Mouse (Mus musculus) lung, embryonic 15.5 days (tissue): ENCODE measurements around the gene Vsig8. TPM values are rescaled to one million over a fixed set of nuclear protein-coding genes. Genes with fewer than 3 reads are reported as not detected.

Experiments used
- ATAC-seq: fragments of 200-750 bp; cut with Nextera tagmentation; 2 replicates; pipeline ENCODE4 v1.8.0; 2017; ENCODE audit warnings: moderate number of reproducible peaks, borderline replicate concordance; ENCODE audit not compliant: low FRiP score, low TSS enrichment; ENCODE audit errors: extremely low read depth
- H3K27ac ChIP-seq: fragments of 300-500 bp; sonication (generic); 2 replicates; pipeline ENCODE4 v1.5.1; 2015; ENCODE audit warnings: moderate library complexity, mild to moderate bottlenecking, inconsistent platforms
- H3K27me3 ChIP-seq: fragments of 300-500 bp; sonication (generic); 2 replicates; pipeline ENCODE4 v1.6.1; 2015; ENCODE audit warnings: inconsistent platforms
- H3K36me3 ChIP-seq: fragments of 300-500 bp; sonication (generic); 2 replicates; pipeline ENCODE4 v1.6.1; 2015; ENCODE audit warnings: inconsistent platforms
- H3K4me1 ChIP-seq: fragments of 300-500 bp; sonication (generic); 2 replicates; pipeline ENCODE4 v1.6.1; 2015; ENCODE audit warnings: inconsistent platforms
- H3K4me2 ChIP-seq: fragments of 300-500 bp; sonication (generic); 2 replicates; pipeline ENCODE4 v1.6.1; 2015; ENCODE audit warnings: inconsistent platforms, mild to moderate bottlenecking, moderate library complexity
- H3K4me3 ChIP-seq: fragments of 300-500 bp; sonication (generic); 2 replicates; pipeline ENCODE4 v1.5.1; 2015; ENCODE audit warnings: mild to moderate bottlenecking, inconsistent platforms
- H3K9ac ChIP-seq: fragments of 300-500 bp; sonication (generic); 2 replicates; pipeline ENCODE4 v1.6.1; 2015; ENCODE audit warnings: inconsistent platforms
- H3K9me3 ChIP-seq: fragments of 300-500 bp; sonication (generic); 2 replicates; pipeline ENCODE4 v1.6.1; 2016; ENCODE audit warnings: inconsistent platforms
- WGBS: fragments of 180-500 bp; shearing (Covaris S2); methylation state at CpG from one replicate; pipeline ENCODE4 v1.1.7; 2015; 5-methylcytosine and 5-hydroxymethylcytosine counted together
- polyA plus RNA-seq: library from polyadenylated mRNA; unstranded; fragments of >200 nt; fragmentation: Nextera tagmentation; extraction: Ambion mirVana; gene quantifications from 2 replicates; pipeline ENCODE4 v1.2.1, GENCODE M21; 2015

The Vsig8 gene
- polyA plus RNA-seq, 1 experiment from 2014 or later, result 0.47 TPM

- Histone ChIP-seq H3K4me2 (peak overlapping the region; percentile 98), H3K4me1 (peaks cover 15% of the 10 kb centered on the region; the same call in 1 of the 2 replicates), H3K36me3 (no peaks in the 10 kb centered on the region), H3K4me3 (peak overlapping the region; percentile 63), H3K9ac (peak overlapping the region; percentile 53; the same call in 1 of the 2 replicates), H3K27me3 (peaks cover 41% of the 10 kb centered on the region), H3K9me3 (no peaks in the 10 kb centered on the region), H3K27ac (peak overlapping the region; percentile 18; the same call in 1 of the 2 replicates)
- WGBS, result 1% methylated on average over 10 of the region's 10 CpGs
- ATAC-seq, result no peak; the same call in 1 of the 2 replicates
These were observed 7.7 kb downstream of the Vsig8 start for GRCm38 (mm10) chr1:172563465-172563828.

- peaks cover 15% of the 10 kb centered on the region; the same call in 1 of the 2 replicates for H3K4me1 ChIP-seq
- H3K36me3 ChIP-seq, result no peaks in the 10 kb centered on the region
- H3K9ac ChIP-seq, result no peak overlapping the region
- no peak overlapping the region for H3K4me3 ChIP-seq
- H3K27me3 ChIP-seq, result peaks cover 25% of the 10 kb centered on the region
- 55% methylated on average over 3 of the region's 3 CpGs for WGBS
- no peak overlapping the region for H3K4me2 ChIP-seq
- no peaks in the 10 kb centered on the region for H3K9me3 ChIP-seq
- no peak overlapping the region for H3K27ac ChIP-seq
- ATAC-seq, result no peak
These were observed 10.4 kb downstream of the Vsig8 start for GRCm38 (mm10) chr1:172566131-172566530.

DNA sequence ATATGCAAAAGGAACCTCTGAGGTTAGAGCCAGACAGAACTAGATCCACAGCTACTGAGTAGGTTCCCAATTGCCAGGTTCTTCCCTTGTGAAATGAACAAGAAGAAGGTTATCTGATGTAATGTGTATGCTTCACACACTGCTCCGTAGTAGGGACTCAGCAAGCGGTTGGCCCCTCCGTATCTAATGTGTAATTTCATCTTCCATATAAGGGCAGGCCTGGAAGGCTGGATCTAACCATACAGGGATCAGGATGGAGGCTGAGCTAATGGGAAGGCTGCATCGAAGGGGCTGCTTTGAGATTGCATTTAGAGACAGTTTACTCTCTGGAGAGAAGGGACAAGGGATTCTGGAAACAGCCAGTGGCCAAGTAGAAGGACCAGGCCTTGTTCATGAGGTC, 12.0 kb downstream of the Vsig8 start:
- H3K9me3 ChIP-seq, result no peaks in the 10 kb centered on the region
- H3K9ac ChIP-seq, result no peak overlapping the region
- WGBS, result 26% methylated on average over 4 of the region's 4 CpGs
- ATAC-seq, result no peak
- H3K4me1 ChIP-seq, result peaks cover 5% of the 10 kb centered on the region; the same call in 1 of the 2 replicates
- no peak overlapping the region for H3K4me3 ChIP-seq
- peaks cover 10% of the 10 kb centered on the region; the same call in 1 of the 2 replicates for H3K27me3 ChIP-seq
- no peak overlapping the region for H3K27ac ChIP-seq
- H3K4me2 ChIP-seq, result no peak overlapping the region
- no peaks in the 10 kb centered on the region for H3K36me3 ChIP-seq

DNA sequence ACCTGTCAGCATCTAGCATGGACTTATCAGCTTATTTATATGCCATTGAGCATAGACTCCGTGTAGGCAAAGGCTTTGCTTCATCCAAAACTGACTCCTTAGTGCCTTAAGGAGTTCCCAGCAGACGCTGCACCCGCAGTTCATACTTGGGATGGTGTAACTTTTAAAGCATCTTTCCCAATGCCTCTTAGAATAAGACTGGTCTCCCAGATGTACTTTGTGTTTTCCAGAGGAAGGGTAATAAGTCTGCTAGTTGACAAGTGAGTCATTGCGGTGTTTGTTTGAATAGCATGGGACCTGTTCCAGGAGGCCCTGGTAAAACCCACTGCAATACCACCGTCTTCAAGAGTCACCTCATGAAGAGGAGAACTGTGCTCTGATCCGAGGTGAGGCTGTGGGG, 24.4 kb downstream of the Vsig8 start:
- H3K27me3 ChIP-seq, result no peaks in the 10 kb centered on the region
- H3K4me3 ChIP-seq, result no peak overlapping the region
- no peak for ATAC-seq
- no peak overlapping the region for H3K9ac ChIP-seq
- H3K27ac ChIP-seq, result no peak overlapping the region
- 49% methylated on average over 6 of the region's 6 CpGs for WGBS
- no peaks in the 10 kb centered on the region for H3K4me1 ChIP-seq
- H3K9me3 ChIP-seq, result no peaks in the 10 kb centered on the region
- no peaks in the 10 kb centered on the region for H3K36me3 ChIP-seq
- H3K4me2 ChIP-seq, result no peak overlapping the region

DNA sequence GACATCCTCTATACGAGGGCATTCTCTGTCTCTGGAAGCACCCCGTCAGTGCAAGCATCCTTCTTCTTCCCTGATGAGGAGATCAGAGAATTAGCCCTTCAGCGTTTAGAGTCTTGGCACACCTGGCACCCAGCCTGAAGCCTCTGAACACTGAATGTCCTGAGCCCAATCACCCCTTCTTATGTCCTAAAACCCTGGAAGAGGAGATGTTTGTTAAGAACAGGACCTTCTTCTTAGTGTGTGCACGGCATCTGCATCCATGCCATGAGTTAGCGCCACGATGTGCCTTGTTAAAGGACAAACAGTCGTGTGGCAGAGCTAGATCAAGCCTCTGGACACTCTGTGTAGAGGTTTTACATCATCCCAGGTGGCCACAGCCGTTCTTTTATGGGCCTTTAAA, 26.7 kb downstream of the Vsig8 start:
- H3K4me2 ChIP-seq, result no peak overlapping the region
- H3K4me3 ChIP-seq, result no peak overlapping the region
- no peak overlapping the region for H3K27ac ChIP-seq
- peaks cover 6% of the 10 kb centered on the region; the same call in 1 of the 2 replicates for H3K4me1 ChIP-seq
- H3K9ac ChIP-seq, result no peak overlapping the region
- ATAC-seq, result no peak
- H3K9me3 ChIP-seq, result no peaks in the 10 kb centered on the region
- no peaks in the 10 kb centered on the region for H3K36me3 ChIP-seq
- peaks cover 12% of the 10 kb centered on the region; the same call in 1 of the 2 replicates for H3K27me3 ChIP-seq
- 80% methylated on average over 8 of the region's 8 CpGs for WGBS

DNA sequence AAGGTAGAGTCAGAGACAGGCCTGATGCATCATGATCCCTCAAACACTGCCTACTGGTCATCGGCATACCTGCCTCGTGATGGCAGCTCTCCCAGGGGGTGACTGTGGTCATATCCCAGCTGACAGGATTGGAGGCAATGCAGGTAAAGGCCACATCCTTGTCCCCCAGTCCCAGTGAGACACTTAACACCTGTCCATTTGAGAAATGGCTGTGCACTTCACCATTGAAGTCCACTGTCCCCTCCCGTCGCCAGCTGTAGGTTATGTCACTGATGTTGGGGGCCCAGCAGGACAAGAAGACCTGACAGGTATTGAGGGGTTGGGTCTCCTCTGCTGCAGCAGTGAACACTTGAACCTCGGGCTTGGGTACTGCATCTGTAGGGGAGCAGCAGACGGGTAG, 28.5 kb downstream of the Vsig8 start:
- WGBS, result 81% methylated on average over 6 of the region's 6 CpGs
- Histone ChIP-seq H3K4me3 (no peak overlapping the region), H3K9me3 (no peaks in the 10 kb centered on the region), H3K9ac (no peak overlapping the region), H3K4me1 (peaks cover 6% of the 10 kb centered on the region; the same call in 1 of the 2 replicates), H3K36me3 (no peaks in the 10 kb centered on the region), H3K27ac (no peak overlapping the region), H3K27me3 (peaks cover 12% of the 10 kb centered on the region; the same call in 1 of the 2 replicates), H3K4me2 (no peak overlapping the region)
- no peak for ATAC-seq

GRCm38 (mm10) chr1:172585026-172585425, 29.3 kb downstream of the Vsig8 start:
- ATAC-seq, result no peak

GRCm38 (mm10) chr1:172585612-172586567, 30.2 kb downstream of the Vsig8 start:
- 27% methylated on average over 26 of the region's 26 CpGs for WGBS
- H3K36me3 ChIP-seq, result no peaks in the 10 kb centered on the region
- peaks cover 6% of the 10 kb centered on the region; the same call in 1 of the 2 replicates for H3K4me1 ChIP-seq
- no peak overlapping the region for H3K4me2 ChIP-seq
- no peak overlapping the region for H3K27ac ChIP-seq
- ATAC-seq, result no peak
- no peak overlapping the region for H3K4me3 ChIP-seq
- no peak overlapping the region for H3K9ac ChIP-seq
- peaks cover 12% of the 10 kb centered on the region; the same call in 1 of the 2 replicates for H3K27me3 ChIP-seq
- no peaks in the 10 kb centered on the region for H3K9me3 ChIP-seq

More at GRCm38 (mm10) chr1:172585026-172585425, 29.3 kb downstream of the Vsig8 start:
- no peaks in the 10 kb centered on the region for H3K36me3 ChIP-seq
- H3K9me3 ChIP-seq, result no peaks in the 10 kb centered on the region
- no peak overlapping the region for H3K27ac ChIP-seq
- H3K27me3 ChIP-seq, result peaks cover 12% of the 10 kb centered on the region; the same call in 1 of the 2 replicates
- H3K4me2 ChIP-seq, result no peak overlapping the region
- no peak overlapping the region for H3K4me3 ChIP-seq
- 49% methylated on average over 4 of the region's 4 CpGs for WGBS
- no peak overlapping the region for H3K9ac ChIP-seq
- H3K4me1 ChIP-seq, result peaks cover 6% of the 10 kb centered on the region; the same call in 1 of the 2 replicates

DNA sequence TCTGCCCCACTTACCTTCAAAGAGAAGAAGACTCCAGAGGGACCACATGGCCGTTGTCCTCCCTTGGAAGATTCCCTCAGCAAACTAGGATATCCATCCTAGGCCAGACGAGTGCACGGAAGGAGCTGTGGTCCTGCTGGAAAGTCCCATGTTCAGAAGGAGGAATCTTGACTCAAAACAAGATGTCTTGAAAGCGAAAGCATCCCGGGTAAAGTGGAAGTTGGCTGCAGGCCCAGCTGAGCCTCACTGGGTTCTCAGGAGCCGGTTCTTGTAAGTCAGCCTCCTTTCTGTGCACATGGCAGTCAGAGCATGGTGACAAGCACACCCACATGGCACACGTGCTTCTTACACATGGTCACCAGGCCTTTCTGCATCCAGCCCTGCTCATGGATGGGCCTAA, 34.6 kb downstream of the Vsig8 start, which contains the start of gene Slamf8:
Gene Slamf8, minus strand, starts transcription at position 184 of the 400 bp plus-strand sequence.
- Histone ChIP-seq H3K4me3 (no peak within 1 kb of the TSS), H3K4me2 (no peak within 1 kb of the TSS), H3K9ac (no peak within 1 kb of the TSS), H3K9me3 (no peaks in the 10 kb centered on the region), H3K36me3 (no peaks in the 10 kb centered on the region), H3K4me1 (peaks cover 6% of the 10 kb centered on the region; the same call in 1 of the 2 replicates), H3K27ac (no peak within 1 kb of the TSS), H3K27me3 (peaks cover 10% of the 10 kb centered on the region; the same call in 1 of the 2 replicates)
- ATAC-seq, result no peak
- WGBS, result 71% methylated on average over 7 of the region's 7 CpGs

DNA sequence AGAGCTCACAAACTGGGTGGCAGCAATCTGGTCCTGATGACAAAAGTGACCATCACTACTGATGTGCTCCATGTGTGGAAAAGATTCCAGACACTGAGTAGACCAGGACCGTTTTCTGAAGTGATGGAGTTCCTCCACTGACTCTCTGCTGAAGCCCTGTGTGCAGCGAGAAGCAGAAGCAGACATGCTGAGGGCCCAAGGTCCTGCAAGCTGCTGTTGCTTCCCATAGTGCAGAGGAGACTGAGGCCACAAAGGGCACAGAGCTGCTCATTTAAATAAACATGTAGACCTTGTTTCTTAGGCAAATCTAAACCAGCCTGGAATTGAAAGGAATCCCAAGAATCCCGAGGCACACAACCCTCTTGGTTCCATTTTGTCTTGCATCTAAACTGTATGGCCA, 37.6 kb downstream of the Vsig8 start:
- Histone ChIP-seq H3K4me1 (no peaks in the 10 kb centered on the region), H3K27ac (no peak overlapping the region), H3K36me3 (no peaks in the 10 kb centered on the region), H3K4me3 (no peak overlapping the region), H3K9me3 (no peaks in the 10 kb centered on the region), H3K4me2 (no peak overlapping the region), H3K9ac (no peak overlapping the region), H3K27me3 (no peaks in the 10 kb centered on the region)
- 58% methylated on average over 3 of the region's 3 CpGs for WGBS
- ATAC-seq, result no peak

DNA sequence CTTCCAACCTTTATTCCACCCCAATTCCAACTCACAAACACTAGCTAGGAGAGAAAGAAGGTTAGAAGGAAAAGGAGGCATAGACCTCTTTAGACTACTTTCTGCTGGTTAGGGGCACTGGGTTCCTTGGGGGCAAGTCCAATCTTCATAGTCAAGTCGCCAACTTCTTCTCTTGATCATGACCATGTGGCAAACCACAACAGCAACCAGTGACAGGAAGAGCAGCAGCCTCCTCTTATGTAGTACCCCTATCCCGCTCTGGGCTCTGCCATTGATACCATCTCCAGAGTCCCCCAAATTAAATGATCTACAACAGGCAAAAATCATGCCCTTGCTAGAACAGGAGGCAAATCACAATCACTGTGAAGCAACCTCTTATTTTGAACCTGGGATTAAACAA, 38.2 kb downstream of the Vsig8 start:
- Histone ChIP-seq H3K27ac (no peak overlapping the region), H3K4me1 (no peaks in the 10 kb centered on the region), H3K9ac (no peak overlapping the region), H3K27me3 (no peaks in the 10 kb centered on the region), H3K36me3 (no peaks in the 10 kb centered on the region), H3K4me2 (no peak overlapping the region), H3K9me3 (no peaks in the 10 kb centered on the region), H3K4me3 (no peak overlapping the region)
- 78% methylated on average over 2 of the region's 2 CpGs for WGBS
- no peak for ATAC-seq

- ATAC-seq, result no peak
These were observed 38.8 kb downstream of the Vsig8 start for GRCm38 (mm10) chr1:172594495-172594894.

More at GRCm38 (mm10) chr1:172594495-172594894, 38.8 kb downstream of the Vsig8 start:
- Histone ChIP-seq H3K4me3 (no peak overlapping the region), H3K4me1 (no peaks in the 10 kb centered on the region), H3K4me2 (no peak overlapping the region), H3K27ac (no peak overlapping the region), H3K36me3 (no peaks in the 10 kb centered on the region), H3K9ac (no peak overlapping the region), H3K9me3 (no peaks in the 10 kb centered on the region), H3K27me3 (no peaks in the 10 kb centered on the region)
